Mouse (Mus musculus): ENCODE results near the gene Togaram2. TPM values are rescaled to one million over a fixed set of nuclear protein-coding genes. Genes with fewer than 3 reads are reported as not detected.

Gene Togaram2
- polyA plus RNA-seq, 1 experiment from 2014 or later: 0.75 TPM

DNA sequence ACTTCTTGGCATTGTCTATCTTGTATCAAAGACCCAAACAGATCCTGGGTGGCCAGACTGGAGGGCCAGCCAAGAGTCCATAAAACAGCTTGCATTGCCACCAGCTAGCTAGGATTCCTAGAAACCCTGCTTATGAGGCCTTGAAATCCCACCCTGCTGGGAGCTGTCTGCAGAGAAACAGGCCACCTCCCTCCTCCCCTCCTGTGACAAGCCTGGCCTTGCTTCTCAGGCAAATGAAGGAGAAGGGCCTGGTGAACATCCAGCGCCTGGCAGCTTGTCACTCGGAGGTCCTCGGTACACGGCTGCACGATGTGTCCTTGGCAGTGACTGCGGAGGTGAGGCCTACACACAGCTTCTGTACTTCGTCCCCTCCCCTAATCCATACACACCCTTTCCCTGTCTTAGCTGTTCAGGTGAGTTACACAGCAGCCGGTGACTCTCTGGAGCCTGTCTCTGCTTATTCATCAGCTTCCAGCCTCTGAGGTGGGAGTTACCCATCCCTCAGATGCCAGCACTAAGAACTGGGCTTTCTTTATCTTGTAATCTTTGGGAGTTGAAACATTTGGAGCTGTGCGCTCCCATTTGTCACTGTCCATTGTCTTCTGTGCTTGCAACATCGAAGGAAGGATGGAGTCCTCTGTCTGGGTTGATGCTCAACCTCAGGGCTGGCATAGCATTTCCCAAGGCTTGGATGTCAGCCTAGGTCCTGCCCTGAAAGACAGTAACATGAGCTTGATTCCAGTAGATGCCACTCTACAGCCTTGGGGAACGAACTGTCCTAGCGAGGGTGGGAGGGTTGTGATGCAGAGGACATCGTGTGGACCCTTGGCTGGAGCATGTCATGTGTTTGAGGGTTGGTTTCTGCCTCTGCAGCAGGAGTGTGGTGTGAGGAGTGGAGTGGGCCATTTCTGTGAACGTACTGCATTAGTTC lies 32.8 kb downstream of the Togaram2 start:
- no peak for ATAC-seq (ENCODE audit: low FRiP score, low read depth)

DNA sequence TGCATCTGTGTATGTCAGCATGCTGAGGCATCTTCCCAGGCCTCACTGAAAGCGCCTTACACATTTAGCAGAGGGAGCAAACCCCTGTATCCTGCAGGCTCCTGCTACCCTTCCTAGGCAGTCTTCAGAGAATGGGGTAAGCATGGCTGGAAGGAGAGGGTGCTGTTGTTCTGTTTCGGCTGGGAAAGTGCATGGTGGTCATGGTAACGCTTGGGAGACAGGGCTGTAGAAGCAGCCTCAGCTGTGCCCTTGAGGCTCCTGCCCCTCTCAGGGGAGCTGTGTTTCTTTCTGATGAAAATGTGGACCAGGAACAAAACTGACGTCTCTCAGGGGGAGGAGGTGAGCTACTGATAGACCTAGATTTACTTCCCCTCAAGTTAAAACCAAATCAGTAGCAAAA lies 34.7 kb downstream of the Togaram2 start:
- H3K4me1 ChIP-seq (replicated peaks): 0 out of 2 replicates have a peak, but pooled peaks cover 5% of the 10 kb centered on the region
- H3K4me3 ChIP-seq: no peak overlapping the region
- no peak overlapping the region for H3K27ac ChIP-seq (replicated peaks)
- H3K27me3 ChIP-seq: no peaks in the 10 kb centered on the region
- 0 out of 2 replicates have a peak, but pooled peaks have one; percentile 41 for ATAC-seq (ENCODE audit: low FRiP score, low read depth)
- no peak overlapping the region for H3K4me2 ChIP-seq
- no peaks in the 10 kb centered on the region for H3K9me3 ChIP-seq
- no peaks in the 10 kb centered on the region for H3K36me3 ChIP-seq
- 41% methylated on average over 4 of the region's 4 CpGs for WGBS
- no peak overlapping the region for H3K9ac ChIP-seq

More for the DNA sequence above, 32.8 kb downstream of the Togaram2 start:
- WGBS: 90% methylated on average over 14 of the region's 14 CpGs
- Histone ChIP-seq H3K4me2 (no peak overlapping the region), H3K9ac (no peak overlapping the region), H3K27ac (replicated peaks) (no peak overlapping the region), H3K36me3 (no peaks in the 10 kb centered on the region), H3K4me1 (replicated peaks) (0 out of 2 replicates have a peak, but pooled peaks cover 5% of the 10 kb centered on the region), H3K4me3 (no peak overlapping the region), H3K27me3 (no peaks in the 10 kb centered on the region), H3K9me3 (no peaks in the 10 kb centered on the region)

DNA sequence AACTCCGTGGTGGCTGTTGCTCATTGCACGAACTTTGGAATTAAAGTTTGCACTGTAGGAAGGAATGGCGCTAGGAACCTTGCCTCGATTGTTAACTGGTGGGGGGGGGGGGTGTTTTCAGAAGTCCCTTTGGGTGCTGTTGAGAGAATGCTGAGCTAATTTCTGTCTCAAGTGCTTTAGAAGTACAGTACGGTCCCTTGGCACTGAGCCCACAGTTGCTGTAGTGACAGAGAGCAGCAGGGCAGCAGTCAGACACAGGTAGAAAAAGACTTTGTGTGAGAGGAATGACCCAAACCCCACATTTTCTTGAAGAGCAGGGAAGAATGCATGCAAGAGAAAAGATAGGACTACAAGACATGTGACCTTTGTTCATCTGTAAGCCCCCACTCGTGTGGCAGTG lies 39.2 kb downstream of the Togaram2 start:
- Histone ChIP-seq H3K36me3 (no peaks in the 10 kb centered on the region), H3K27me3 (no peaks in the 10 kb centered on the region), H3K9me3 (no peaks in the 10 kb centered on the region), H3K4me3 (no peak overlapping the region), H3K9ac (no peak overlapping the region), H3K4me1 (replicated peaks) (0 out of 2 replicates have a peak, but pooled peaks cover 5% of the 10 kb centered on the region), H3K27ac (replicated peaks) (no peak overlapping the region), H3K4me2 (no peak overlapping the region)
- WGBS: 78% methylated on average over 6 of the region's 6 CpGs
- no peak for ATAC-seq (ENCODE audit: low FRiP score, low read depth)

DNA sequence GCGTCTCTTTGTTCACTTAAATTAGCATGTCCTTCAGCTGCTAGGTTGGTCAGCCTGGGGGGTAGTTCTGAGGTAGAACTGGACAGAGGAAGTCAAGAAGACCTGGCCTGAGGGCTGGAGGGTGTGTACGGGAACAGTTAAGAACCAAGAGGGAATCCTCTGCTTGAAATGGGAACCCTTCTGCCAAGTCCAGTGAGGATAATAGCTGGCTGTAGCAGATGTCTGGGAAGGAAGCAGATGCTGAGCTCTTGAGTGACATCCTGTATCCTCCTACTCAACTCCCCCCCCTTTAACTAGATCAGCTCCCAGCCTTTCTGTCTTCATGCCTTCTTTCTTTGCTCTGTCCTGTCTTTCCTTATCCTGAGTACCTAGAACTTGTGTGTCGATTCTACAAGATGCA lies 42.0 kb downstream of the Togaram2 start:
- Histone ChIP-seq H3K27ac (replicated peaks) (no peak overlapping the region), H3K36me3 (no peaks in the 10 kb centered on the region), H3K4me3 (no peak overlapping the region), H3K9ac (no peak overlapping the region), H3K27me3 (no peaks in the 10 kb centered on the region), H3K4me2 (no peak overlapping the region), H3K4me1 (replicated peaks) (no peaks in the 10 kb centered on the region), H3K9me3 (no peaks in the 10 kb centered on the region)
- 64% methylated on average over 3 of the region's 3 CpGs for WGBS
- no peak for ATAC-seq (ENCODE audit: low FRiP score, low read depth)

DNA sequence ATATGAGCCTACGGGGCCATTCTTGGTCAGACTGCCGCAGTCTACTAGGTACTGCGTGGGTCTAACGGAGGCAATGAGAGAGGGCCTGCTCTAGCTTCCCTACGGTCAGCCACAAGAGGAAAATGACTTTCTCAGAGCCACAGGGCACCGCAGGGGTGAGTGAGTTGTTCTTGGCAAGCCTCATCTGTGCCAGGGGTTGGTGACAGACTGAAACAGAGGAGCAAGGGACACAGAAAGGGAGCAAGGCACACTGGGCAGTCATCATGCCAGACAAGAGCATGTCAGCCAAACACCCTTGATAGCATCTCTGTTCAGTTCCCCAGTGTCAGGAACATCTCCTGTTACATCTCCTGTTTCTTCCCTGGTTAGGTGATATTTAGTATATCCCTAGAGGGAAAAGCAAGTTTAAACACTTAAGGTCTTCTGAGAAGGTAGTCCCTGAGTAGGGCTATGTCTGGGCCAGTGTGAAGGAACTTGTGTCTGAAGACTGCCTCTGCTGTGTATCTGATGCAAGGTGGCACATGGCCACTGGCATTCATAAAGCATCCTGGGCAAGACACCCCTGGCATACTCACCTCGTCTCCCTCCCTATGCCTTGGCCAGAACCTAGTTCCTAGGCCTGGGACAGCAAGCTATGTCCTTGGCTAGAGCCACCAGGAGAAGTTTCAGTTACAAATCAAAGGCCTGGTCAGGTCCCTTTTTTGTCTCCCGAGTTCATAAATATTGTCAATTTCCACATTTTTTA lies 45.0 kb downstream of the Togaram2 start:
- Histone ChIP-seq H3K27ac (replicated peaks) (no peak overlapping the region), H3K27me3 (no peaks in the 10 kb centered on the region), H3K4me3 (no peak overlapping the region), H3K36me3 (no peaks in the 10 kb centered on the region), H3K4me1 (replicated peaks) (no peaks in the 10 kb centered on the region), H3K9ac (no peak overlapping the region), H3K9me3 (no peaks in the 10 kb centered on the region), H3K4me2 (no peak overlapping the region)
- ATAC-seq (ENCODE audit: low FRiP score, low read depth): no peak
- WGBS: 89% methylated on average over 8 of the region's 8 CpGs

DNA sequence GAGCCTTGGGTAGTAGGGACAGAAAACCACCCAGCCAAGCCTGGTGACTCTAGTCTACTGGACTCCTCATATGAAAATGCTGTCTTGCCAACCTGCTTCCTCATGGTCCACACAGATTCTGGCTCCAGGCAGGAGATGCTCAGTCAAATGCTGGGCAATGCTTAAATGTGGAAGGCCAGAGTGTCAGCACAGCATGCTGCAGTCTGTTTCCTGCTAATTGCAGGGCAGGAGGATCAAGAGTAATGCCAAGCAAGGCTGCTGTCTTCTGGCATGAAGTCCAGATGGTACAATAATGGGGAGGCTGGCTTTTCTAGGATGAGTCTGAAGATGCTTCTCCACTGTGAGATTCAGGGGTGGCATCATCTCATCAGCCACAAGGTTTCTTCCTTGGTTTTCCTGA lies 47.4 kb downstream of the Togaram2 start:
- no peaks in the 10 kb centered on the region for H3K36me3 ChIP-seq
- no peak overlapping the region for H3K4me2 ChIP-seq
- H3K4me3 ChIP-seq: no peak overlapping the region
- H3K4me1 ChIP-seq (replicated peaks): no peaks in the 10 kb centered on the region
- H3K9ac ChIP-seq: no peak overlapping the region
- no peak for ATAC-seq (ENCODE audit: low FRiP score, low read depth)
- no peak overlapping the region for H3K27ac ChIP-seq (replicated peaks)
- H3K27me3 ChIP-seq: no peaks in the 10 kb centered on the region
- H3K9me3 ChIP-seq: no peaks in the 10 kb centered on the region

DNA sequence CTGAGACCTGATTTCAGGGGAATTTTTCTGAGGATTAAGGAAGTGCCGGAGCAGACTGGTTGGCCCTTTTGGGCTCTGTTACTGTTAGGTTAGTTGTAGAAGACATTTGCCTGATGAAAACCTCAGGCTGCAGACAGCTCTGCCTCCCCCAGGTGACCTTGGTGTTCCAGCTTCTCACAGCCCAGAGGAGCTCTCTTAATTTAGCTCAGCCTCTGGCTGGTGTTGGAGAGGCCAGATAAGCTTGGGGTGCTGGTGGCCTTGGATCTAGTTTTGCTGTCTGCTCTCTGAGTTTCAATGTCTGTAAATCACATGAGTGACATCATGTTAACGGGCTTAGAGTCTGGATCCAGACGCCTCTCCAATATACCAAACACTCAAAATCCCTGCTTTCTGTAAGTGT lies 48.0 kb downstream of the Togaram2 start:
- no peak for ATAC-seq (ENCODE audit: low FRiP score, low read depth)
- Histone ChIP-seq H3K9ac (no peak overlapping the region), H3K27ac (replicated peaks) (no peak overlapping the region), H3K4me3 (no peak overlapping the region), H3K4me2 (no peak overlapping the region), H3K9me3 (no peaks in the 10 kb centered on the region), H3K4me1 (replicated peaks) (no peaks in the 10 kb centered on the region), H3K27me3 (no peaks in the 10 kb centered on the region), H3K36me3 (no peaks in the 10 kb centered on the region)
- WGBS: 82% methylated on average over 3 of the region's 3 CpGs

DNA sequence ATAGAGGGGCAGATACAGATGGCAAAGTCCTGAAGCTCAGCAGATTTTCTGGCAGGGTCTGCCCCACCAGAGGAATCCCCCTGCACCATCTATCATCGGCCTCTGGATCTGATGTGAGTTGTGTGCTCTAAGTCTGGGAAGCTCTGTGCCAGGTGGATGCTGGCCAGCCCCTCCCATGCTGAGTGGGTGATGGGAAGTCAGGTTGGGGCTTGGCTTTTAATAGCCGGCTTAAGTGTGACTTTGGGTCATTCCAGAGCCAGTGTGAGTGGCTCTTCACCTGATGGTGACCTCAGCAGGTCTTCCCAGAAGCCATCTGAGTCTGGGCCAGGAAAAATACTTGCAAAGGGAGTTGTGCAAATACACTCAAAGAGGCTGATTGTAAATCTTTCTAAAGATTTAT lies 57.6 kb downstream of the Togaram2 start:
- no peak for ATAC-seq (ENCODE audit: low FRiP score, low read depth)
- Histone ChIP-seq H3K4me2 (no peak overlapping the region), H3K27ac (replicated peaks) (no peak overlapping the region), H3K4me3 (no peak overlapping the region), H3K36me3 (no peaks in the 10 kb centered on the region), H3K4me1 (replicated peaks) (no peaks in the 10 kb centered on the region), H3K9ac (no peak overlapping the region), H3K27me3 (no peaks in the 10 kb centered on the region), H3K9me3 (no peaks in the 10 kb centered on the region)
- WGBS: 68% methylated on average over 2 of the region's 2 CpGs

DNA sequence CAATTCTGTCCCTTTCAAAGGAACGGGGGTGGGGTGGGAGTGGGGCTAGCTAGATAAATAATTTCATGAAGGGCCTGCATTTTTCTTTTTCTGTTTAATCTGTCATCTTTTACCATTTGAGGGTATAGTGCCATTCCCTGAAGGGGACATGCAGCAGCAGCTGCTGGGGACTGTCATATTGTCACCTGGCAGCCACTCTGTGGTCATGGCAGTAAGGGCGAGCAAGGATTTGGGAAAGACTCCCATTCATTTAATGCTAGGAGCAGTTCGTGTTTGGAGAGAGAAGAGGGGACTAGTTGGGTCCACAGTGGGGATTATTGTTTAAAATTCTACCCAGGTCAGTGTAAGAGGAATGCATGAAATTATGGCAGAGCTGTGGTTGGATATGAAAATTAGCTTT lies 63.4 kb downstream of the Togaram2 start:
- WGBS: 56% methylated on average over 3 of the region's 3 CpGs
- Histone ChIP-seq H3K9me3 (no peaks in the 10 kb centered on the region), H3K36me3 (no peaks in the 10 kb centered on the region), H3K27ac (replicated peaks) (no peak overlapping the region), H3K4me3 (no peak overlapping the region), H3K4me1 (replicated peaks) (no peaks in the 10 kb centered on the region; the same call in 1 of the 2 replicates), H3K4me2 (no peak overlapping the region), H3K9ac (no peak overlapping the region), H3K27me3 (no peaks in the 10 kb centered on the region)
- no peak for ATAC-seq (ENCODE audit: low FRiP score, low read depth)

DNA sequence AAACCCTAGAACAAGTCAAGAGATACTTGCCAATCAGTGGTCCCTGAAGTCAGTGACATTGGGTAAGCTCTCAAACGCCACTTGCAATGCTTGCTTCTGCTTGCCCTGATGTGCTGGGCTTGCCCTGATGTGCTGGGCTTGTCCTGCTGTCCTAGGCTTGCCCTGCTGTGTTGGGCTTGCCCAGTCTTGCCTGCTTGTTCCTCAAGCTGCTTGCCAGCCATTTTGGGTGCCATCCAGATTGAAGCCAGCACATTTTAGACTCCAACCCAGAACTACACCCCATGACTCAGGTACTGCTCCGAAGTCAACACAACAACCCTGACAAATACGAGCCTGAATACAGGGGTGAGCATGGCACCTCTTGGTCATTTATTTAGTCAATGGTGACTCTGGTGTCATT lies 69.1 kb downstream of the Togaram2 start:
- Histone ChIP-seq H3K27ac (replicated peaks) (no peak overlapping the region), H3K4me2 (no peak overlapping the region), H3K4me1 (replicated peaks) (no peaks in the 10 kb centered on the region), H3K4me3 (no peak overlapping the region), H3K9ac (no peak overlapping the region), H3K36me3 (no peaks in the 10 kb centered on the region), H3K27me3 (no peaks in the 10 kb centered on the region), H3K9me3 (no peaks in the 10 kb centered on the region)
- WGBS: 88% methylated on average over 3 of the region's 3 CpGs
- ATAC-seq (ENCODE audit: low FRiP score, low read depth): no peak

DNA sequence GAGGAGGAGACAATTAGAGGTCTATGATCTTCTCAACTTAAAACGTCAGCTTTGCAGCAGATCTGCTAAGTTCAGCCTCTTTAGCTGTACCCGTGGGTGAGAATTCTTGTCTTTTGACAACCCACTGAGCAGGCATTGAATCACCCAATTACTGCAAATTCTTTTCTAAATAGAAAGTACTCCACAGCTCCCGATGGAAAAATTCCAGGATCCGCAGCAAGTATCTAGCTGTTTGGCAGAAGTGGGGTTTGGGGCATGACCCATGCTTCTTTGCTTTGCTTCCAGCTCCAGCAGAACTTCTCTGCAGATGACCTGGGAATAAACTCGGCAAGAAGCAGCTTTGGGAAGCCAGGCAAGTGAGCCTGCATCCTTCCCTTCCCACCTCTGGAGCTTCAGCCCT lies 69.9 kb downstream of the Togaram2 start:
- no peaks in the 10 kb centered on the region for H3K27me3 ChIP-seq
- H3K4me2 ChIP-seq: no peak overlapping the region
- H3K9ac ChIP-seq: no peak overlapping the region
- H3K36me3 ChIP-seq: no peaks in the 10 kb centered on the region
- H3K9me3 ChIP-seq: no peaks in the 10 kb centered on the region
- H3K27ac ChIP-seq (replicated peaks): no peak overlapping the region; the same call in 1 of the 2 replicates
- 24% methylated on average over 5 of the region's 5 CpGs for WGBS
- no peak for ATAC-seq (ENCODE audit: low FRiP score, low read depth)
- H3K4me1 ChIP-seq (replicated peaks): peaks cover 4% of the 10 kb centered on the region; the same call in 1 of the 2 replicates
- H3K4me3 ChIP-seq: no peak overlapping the region

DNA sequence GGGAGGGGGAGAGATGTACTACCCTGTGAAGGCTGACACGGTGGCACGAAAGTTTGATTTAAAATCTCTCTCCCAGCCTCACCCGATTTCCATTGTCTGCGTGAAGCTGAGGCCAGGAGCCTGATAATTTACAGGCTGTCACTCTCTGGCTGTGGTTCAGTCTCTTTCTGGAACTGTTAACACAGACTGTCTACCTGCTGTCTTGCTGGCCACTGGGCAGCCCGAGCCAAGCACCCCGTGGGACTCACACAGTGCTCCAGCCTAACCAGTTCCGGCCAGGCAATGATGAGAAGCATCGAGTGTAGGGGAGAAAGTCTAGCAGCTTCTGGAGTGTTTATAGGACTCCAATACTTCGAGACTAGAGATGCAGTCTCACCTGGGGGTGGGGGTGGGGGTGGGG lies 73.1 kb downstream of the Togaram2 start:
- Histone ChIP-seq H3K27me3 (no peaks in the 10 kb centered on the region), H3K27ac (replicated peaks) (no peak overlapping the region), H3K36me3 (no peaks in the 10 kb centered on the region), H3K9ac (no peak overlapping the region), H3K9me3 (no peaks in the 10 kb centered on the region), H3K4me1 (replicated peaks) (peaks cover 4% of the 10 kb centered on the region; the same call in 1 of the 2 replicates), H3K4me2 (no peak overlapping the region), H3K4me3 (no peak overlapping the region)
- WGBS: 57% methylated on average over 9 of the region's 9 CpGs
- ATAC-seq (ENCODE audit: low FRiP score, low read depth): 0 out of 2 replicates have a peak, but pooled peaks have one; percentile 12

All from hindbrain, embryonic 15.5 days (tissue).